In the genomic region with DNA sequence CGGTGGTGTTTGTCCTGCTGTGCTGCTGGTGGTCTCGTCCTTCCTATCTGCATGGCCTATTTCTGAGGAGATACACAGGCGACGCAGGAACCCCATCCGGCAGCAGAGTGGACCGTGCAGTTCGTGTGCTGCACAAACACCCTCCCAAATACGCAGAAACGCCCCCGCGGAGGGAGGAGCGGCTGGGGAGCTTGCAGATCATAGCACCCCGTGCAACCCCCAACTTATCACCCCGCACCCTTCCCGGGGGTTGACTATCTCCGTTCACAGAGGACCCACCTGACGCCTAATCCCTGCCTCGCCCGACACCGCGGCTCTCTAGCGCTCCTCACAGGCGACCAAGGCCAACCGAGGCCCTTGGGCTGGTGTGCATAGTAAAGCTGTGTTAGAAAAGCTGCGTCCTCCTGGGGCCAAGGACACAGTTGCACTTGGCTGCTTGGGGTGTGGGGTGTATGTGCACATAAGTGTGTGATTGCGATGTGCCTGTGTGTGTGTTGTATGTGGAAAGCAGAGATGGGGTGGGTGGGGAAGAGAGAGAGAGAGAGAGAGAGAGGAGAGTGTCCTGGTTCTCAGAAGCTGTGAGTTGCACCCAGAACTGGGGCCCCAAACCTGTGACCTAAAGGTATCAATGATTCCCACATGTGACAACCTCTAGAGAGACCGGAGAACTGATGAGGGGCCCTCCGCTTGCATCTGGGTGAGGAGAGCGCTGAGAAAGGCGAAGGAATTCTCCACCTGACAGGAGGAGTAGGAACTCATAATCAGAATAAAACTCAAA, we compare ENCODE assay signal across 8 mouse cellular contexts. TPM values are rescaled to one million over a fixed set of nuclear protein-coding genes. Genes with fewer than 3 reads are reported as not detected.
DNase-seq lines count a peak whose midpoint lies in the region; ATAC-seq and TF ChIP-seq lines count a peak whose summit lies in the region.

No protein-coding gene starts in this region.

- 16% methylated on average over 30 of the region's 30 CpGs for whole genome bisulfite sequencing in hindbrain, postnatal 0 days
- WGBS in limb, embryonic 11.5 days: 17% methylated on average over 30 of the region's 30 CpGs
- WGBS in midbrain, embryonic 12.5 days: 19% methylated on average over 30 of the region's 30 CpGs
- 12% methylated on average over 30 of the region's 30 CpGs for WGBS in stomach, embryonic 16.5 days

- peak; percentile 62 for TF ChIP-seq CTCF in hindbrain, postnatal 0 days (IDR thresholded peaks at IDR 0.05; ENCODE audit: low read depth)

- no peaks in the 10 kb centered on the region for H3K9me3 ChIP-seq in erythroblast, embryonic 14.5 days (ENCODE audit: control insufficient read depth, low read length)
- H3K9me3 ChIP-seq in hindbrain, postnatal 0 days (ENCODE audit: low read length): no peaks in the 10 kb centered on the region
- H3K9me3 ChIP-seq in limb, embryonic 11.5 days (ENCODE audit: control insufficient read depth, low read length): no peaks in the 10 kb centered on the region
- H3K9me3 ChIP-seq in midbrain, embryonic 12.5 days: no peaks in the 10 kb centered on the region
- H3K9me3 ChIP-seq in stomach, embryonic 16.5 days (replicated peaks; ENCODE audit: control insufficient read depth, low read length): no peaks in the 10 kb centered on the region

- ATAC-seq in hindbrain, postnatal 0 days: peak; percentile 74
- ATAC-seq in limb, embryonic 11.5 days (ENCODE audit: insufficient number of reproducible peaks, low FRiP score, low TSS enrichment, low read depth): no peak
- no peak for ATAC-seq in midbrain, embryonic 12.5 days (ENCODE audit: low FRiP score, low read depth)
- peak; percentile 57 for ATAC-seq in stomach, embryonic 16.5 days (ENCODE audit: insufficient read depth, low FRiP score)

- no peak overlapping the region for H3K27ac ChIP-seq in hindbrain, postnatal 0 days
- H3K27ac ChIP-seq in limb, embryonic 11.5 days (replicated peaks; ENCODE audit: low read depth, low read length): no peak overlapping the region
- H3K27ac ChIP-seq in midbrain, embryonic 12.5 days (replicated peaks): no peak overlapping the region
- H3K27ac ChIP-seq in stomach, embryonic 16.5 days (ENCODE audit: low read length): no peak overlapping the region

- H3K36me3 ChIP-seq in erythroblast, embryonic 14.5 days (ENCODE audit: control insufficient read depth): peaks cover 15% of the 10 kb centered on the region
- no peaks in the 10 kb centered on the region for H3K36me3 ChIP-seq in hindbrain, postnatal 0 days (ENCODE audit: insufficient read depth, low read length)
- no peaks in the 10 kb centered on the region for H3K36me3 ChIP-seq in limb, embryonic 11.5 days (ENCODE audit: control insufficient read depth, insufficient read depth, low read length)
- no peaks in the 10 kb centered on the region for H3K36me3 ChIP-seq in midbrain, embryonic 12.5 days
- no peaks in the 10 kb centered on the region for H3K36me3 ChIP-seq in stomach, embryonic 16.5 days (ENCODE audit: control insufficient read depth, insufficient read depth, low read length)

- peak; percentile 49 for DNase-seq in layer of hippocampus, adult 11-12 months (ENCODE audit: low spot score)
- DNase-seq in layer of hippocampus, adult 9-10 months (ENCODE audit: low spot score): no peak
- peak; percentile 67 for DNase-seq in c-Kit-negative CD71-positive TER-119-positive erythroid progenitor cells, embryonic 14.5 days (ENCODE audit: low read depth, low spot score)
- DNase-seq in hindbrain, postnatal 0 days (ENCODE audit: low spot score): peak; percentile 47
- DNase-seq in limb, embryonic 11.5 days (ENCODE audit: low spot score): no peak

- no peaks in the 10 kb centered on the region for H3K27me3 ChIP-seq in erythroblast, embryonic 14.5 days (ENCODE audit: control insufficient read depth)
- H3K27me3 ChIP-seq in hindbrain, postnatal 0 days (ENCODE audit: insufficient read depth, low read length): no peaks in the 10 kb centered on the region
- H3K27me3 ChIP-seq in limb, embryonic 11.5 days (ENCODE audit: control insufficient read depth, insufficient read depth, low read length): no peaks in the 10 kb centered on the region
- H3K27me3 ChIP-seq in midbrain, embryonic 12.5 days: peaks cover 21% of the 10 kb centered on the region
- no peaks in the 10 kb centered on the region; the same call in 1 of the 2 replicates for H3K27me3 ChIP-seq in stomach, embryonic 16.5 days (ENCODE audit: control insufficient read depth, insufficient read depth, low read length)

- peak overlapping the region; percentile 69 for H3K4me2 ChIP-seq in hindbrain, postnatal 0 days (ENCODE audit: low read depth, low read length)
- H3K4me2 ChIP-seq in limb, embryonic 11.5 days (ENCODE audit: low read depth, severe bottlenecking): peak overlapping the region; percentile 45
- peak overlapping the region; percentile 56 for H3K4me2 ChIP-seq in midbrain, embryonic 12.5 days (replicated peaks)
- peak overlapping the region; percentile 60 for H3K4me2 ChIP-seq in stomach, embryonic 16.5 days (ENCODE audit: low read depth, low read length)

- H3K4me1 ChIP-seq in erythroblast, embryonic 14.5 days (ENCODE audit: control insufficient read depth): peaks cover 95% of the 10 kb centered on the region
- H3K4me1 ChIP-seq in hindbrain, postnatal 0 days (ENCODE audit: insufficient read depth, low read length): no peaks in the 10 kb centered on the region
- H3K4me1 ChIP-seq in limb, embryonic 11.5 days (ENCODE audit: control insufficient read depth, insufficient read depth, low read length): no peaks in the 10 kb centered on the region
- H3K4me1 ChIP-seq in midbrain, embryonic 12.5 days: peaks cover 7% of the 10 kb centered on the region; the same call in 1 of the 2 replicates
- peaks cover 10% of the 10 kb centered on the region; the same call in 1 of the 2 replicates for H3K4me1 ChIP-seq in stomach, embryonic 16.5 days (ENCODE audit: control insufficient read depth, insufficient read depth, low read length)

- peak overlapping the region; percentile 66 for H3K4me3 ChIP-seq in erythroblast, embryonic 14.5 days (replicated peaks)
- peak overlapping the region; percentile 28 for H3K4me3 ChIP-seq in hindbrain, postnatal 0 days (ENCODE audit: low read length)
- H3K4me3 ChIP-seq in limb, embryonic 11.5 days (ENCODE audit: low read depth, low read length): peak overlapping the region; percentile 24
- H3K4me3 ChIP-seq in midbrain, embryonic 12.5 days: peak overlapping the region; percentile 34
- H3K4me3 ChIP-seq in stomach, embryonic 16.5 days (replicated peaks; ENCODE audit: low read length): peak overlapping the region; percentile 40

- 0 out of 2 replicates have a peak overlapping the region, but pooled peaks have one; percentile 33 for H3K9ac ChIP-seq in hindbrain, postnatal 0 days (replicated peaks; ENCODE audit: low read length)
- peak overlapping the region; percentile 53 for H3K9ac ChIP-seq in limb, embryonic 11.5 days (ENCODE audit: low read length)
- H3K9ac ChIP-seq in midbrain, embryonic 12.5 days (replicated peaks): peak overlapping the region; percentile 54
- peak overlapping the region; percentile 67 for H3K9ac ChIP-seq in stomach, embryonic 16.5 days (ENCODE audit: low read length)

RNA-seq across cellular contexts. Expression of a gene that starts 3.5 kb away (rescaled TPM):
- polyA plus RNA-seq in erythroblast, embryonic 14.5 days (2012): 50.9 and 55.5 TPM in 2 replicates
- total RNA-seq in hindbrain, postnatal 0 days (2014; rRNA removed): not detected in 2 replicates
- polyA plus RNA-seq in hindbrain, postnatal 0 days (2015; fragmentation: Nextera tagmentation; extraction: Ambion mirVana): 0.10 and 0.21 TPM in 2 replicates
- polyA plus RNA-seq in limb, embryonic 11.5 days (2014; fragmentation: Nextera tagmentation; extraction: Ambion mirVana): 1.2 and 1.6 TPM in 2 replicates
- polyA plus RNA-seq in midbrain, embryonic 12.5 days (2016; fragmentation: Nextera tagmentation; extraction: Ambion mirVana): 0.26 and 0.33 TPM in 2 replicates
- 14.3 and 22.0 TPM in 2 replicates for polyA plus RNA-seq in stomach, embryonic 16.5 days (2015; fragmentation: Nextera tagmentation; extraction: Ambion mirVana)

RNA-seq across cellular contexts. Expression of a gene that starts 27.5 kb away (rescaled TPM):
- 0.02 TPM in 2 replicates for polyA plus RNA-seq in erythroblast, embryonic 14.5 days (2012)
- 83.8 and 85.7 TPM in 2 replicates for total RNA-seq in hindbrain, postnatal 0 days (2014; rRNA removed)
- polyA plus RNA-seq in hindbrain, postnatal 0 days (2015; fragmentation: Nextera tagmentation; extraction: Ambion mirVana): 33.5 and 38.1 TPM in 2 replicates
- 1.0 and 1.1 TPM in 2 replicates for polyA plus RNA-seq in limb, embryonic 11.5 days (2014; fragmentation: Nextera tagmentation; extraction: Ambion mirVana)
- polyA plus RNA-seq in midbrain, embryonic 12.5 days (2016; fragmentation: Nextera tagmentation; extraction: Ambion mirVana): 17.1 and 22.0 TPM in 2 replicates
- polyA plus RNA-seq in stomach, embryonic 16.5 days (2015; fragmentation: Nextera tagmentation; extraction: Ambion mirVana): 1.7 and 1.8 TPM in 2 replicates

RNA-seq across cellular contexts. Expression of a gene that starts 30.7 kb away (rescaled TPM):
- polyA plus RNA-seq in erythroblast, embryonic 14.5 days (2012): 1.1 and 1.3 TPM in 2 replicates
- 340 and 366 TPM in 2 replicates for total RNA-seq in hindbrain, postnatal 0 days (2014; rRNA removed)
- 310 and 341 TPM in 2 replicates for polyA plus RNA-seq in hindbrain, postnatal 0 days (2015; fragmentation: Nextera tagmentation; extraction: Ambion mirVana)
- polyA plus RNA-seq in limb, embryonic 11.5 days (2014; fragmentation: Nextera tagmentation; extraction: Ambion mirVana): 315 and 326 TPM in 2 replicates
- 307 and 361 TPM in 2 replicates for polyA plus RNA-seq in midbrain, embryonic 12.5 days (2016; fragmentation: Nextera tagmentation; extraction: Ambion mirVana)
- polyA plus RNA-seq in stomach, embryonic 16.5 days (2015; fragmentation: Nextera tagmentation; extraction: Ambion mirVana): 340 and 368 TPM in 2 replicates

RNA-seq across cellular contexts. Expression of a gene that starts 31.6 kb away (rescaled TPM):
- 0.09 TPM in 1 of 2 replicates, not detected in the other for polyA plus RNA-seq in erythroblast, embryonic 14.5 days (2012)
- not detected in 2 replicates for total RNA-seq in hindbrain, postnatal 0 days (2014; rRNA removed)
- not detected in 2 replicates for polyA plus RNA-seq in hindbrain, postnatal 0 days (2015; fragmentation: Nextera tagmentation; extraction: Ambion mirVana)
- not detected in 2 replicates for polyA plus RNA-seq in limb, embryonic 11.5 days (2014; fragmentation: Nextera tagmentation; extraction: Ambion mirVana)
- polyA plus RNA-seq in midbrain, embryonic 12.5 days (2016; fragmentation: Nextera tagmentation; extraction: Ambion mirVana): 0.13 TPM in 1 of 2 replicates, not detected in the other
- polyA plus RNA-seq in stomach, embryonic 16.5 days (2015; fragmentation: Nextera tagmentation; extraction: Ambion mirVana): not detected in 2 replicates

RNA-seq across cellular contexts. Expression of a gene that starts 32.1 kb away (rescaled TPM):
- polyA plus RNA-seq in erythroblast, embryonic 14.5 days (2012): 2.4 and 3.0 TPM in 2 replicates
- 36.3 and 43.1 TPM in 2 replicates for total RNA-seq in hindbrain, postnatal 0 days (2014; rRNA removed)
- 13.3 and 13.7 TPM in 2 replicates for polyA plus RNA-seq in hindbrain, postnatal 0 days (2015; fragmentation: Nextera tagmentation; extraction: Ambion mirVana)
- 34.8 and 35.2 TPM in 2 replicates for polyA plus RNA-seq in limb, embryonic 11.5 days (2014; fragmentation: Nextera tagmentation; extraction: Ambion mirVana)
- polyA plus RNA-seq in midbrain, embryonic 12.5 days (2016; fragmentation: Nextera tagmentation; extraction: Ambion mirVana): 42.3 and 46.5 TPM in 2 replicates
- polyA plus RNA-seq in stomach, embryonic 16.5 days (2015; fragmentation: Nextera tagmentation; extraction: Ambion mirVana): 18.9 and 19.1 TPM in 2 replicates

Comparison
In these comparisons a context has a peak if more than half of its experiments do, and no peak if none do; other contexts are left out.
1. DNase-seq: peak in layer of hippocampus, adult 11-12 months (single experiment), c-Kit-negative CD71-positive TER-119-positive erythroid progenitor cells, embryonic 14.5 days (single experiment) and hindbrain, postnatal 0 days (single experiment); none in layer of hippocampus, adult 9-10 months (single experiment) and limb, embryonic 11.5 days (single experiment).
2. ATAC-seq: peak in hindbrain, postnatal 0 days (single experiment) and stomach, embryonic 16.5 days (single experiment); none in limb, embryonic 11.5 days (single experiment) and midbrain, embryonic 12.5 days (single experiment).
3. RNA of a gene that starts 30.7 kb away (polyA plus RNA-seq): 307 to 361 TPM in midbrain, embryonic 12.5 days, 310 to 341 TPM in hindbrain, postnatal 0 days, 340 to 368 TPM in stomach, embryonic 16.5 days and 315 to 326 TPM in limb, embryonic 11.5 days; 1.1 to 1.3 TPM in erythroblast, embryonic 14.5 days; every median in the first group is over 100 times any median in the second.
4. Peak in every context shown above with its lines, with median percentiles within 50 percentile points of each other: H3K4me3 ChIP-seq, H3K4me2 ChIP-seq and H3K9ac ChIP-seq.